Mouse (Mus musculus) kidney, adult 2 months (tissue): ENCODE measurements around the gene March10.

ENCODE experiments used
- CTCF ChIP-seq: fragments of 200-500 bp; conservative IDR thresholded peaks from 2 replicates; pipeline ENCODE4 v1.5.1; 2011; ENCODE audit warnings: low read depth, mild to moderate bottlenecking, control low read depth, low read length, moderate library complexity, mixed read lengths; ENCODE audit not compliant: insufficient read depth, insufficient read length
- POLR2A ChIP-seq: fragments of 200-500 bp; IDR thresholded peaks from one replicate; pipeline ENCODE4 v1.6.1; 2011; ENCODE audit warnings: low read depth, low read length, control low read depth

- TF ChIP-seq CTCF: no peak
- TF ChIP-seq POLR2A: no peak
These were observed 94.3 kb downstream of the March10 start for GRCm38 (mm10) chr11:105362041-105362765.
